Mouse (Mus musculus) thymus, postnatal 0 days (tissue): Measurements from ENCODE around the gene Egfr. TPM values are rescaled to one million over a fixed set of nuclear protein-coding genes. Genes with fewer than 3 reads are reported as not detected.

Source experiments
- DNase-seq: peaks from one replicate; pipeline ENCODE4 v3.0.0-alpha.2; 2015; ENCODE audit warnings: low spot score
- polyA plus RNA-seq: library from polyadenylated mRNA; unstranded; fragments of >200 nt; fragmentation: Nextera tagmentation; extraction: Ambion mirVana; gene quantifications from 2 replicates; pipeline ENCODE4 v1.2.1, GENCODE M21; 2015

Gene Egfr
- polyA plus RNA-seq, 1 experiment from 2014 or later: 4.2 TPM

- no peak for DNase-seq
Observed at GRCm38 (mm10) chr11:16895441-16896356, 143.7 kb downstream of the Egfr start.

GRCm38 (mm10) chr11:16897681-16898080, 145.7 kb downstream of the Egfr start:
- no peak for DNase-seq

GRCm38 (mm10) chr11:16900182-16900581, 148.2 kb downstream of the Egfr start:
- no peak for DNase-seq

GRCm38 (mm10) chr11:16900653-16901416, 148.8 kb downstream of the Egfr start:
- DNase-seq: no peak

GRCm38 (mm10) chr11:16904302-16905011, 152.5 kb downstream of the Egfr start:
- DNase-seq: no peak

- DNase-seq: no peak
Observed at GRCm38 (mm10) chr11:16905012-16905332, 153.0 kb downstream of the Egfr start.

GRCm38 (mm10) chr11:16906530-16906929, 154.5 kb downstream of the Egfr start:
- DNase-seq: no peak

- no peak for DNase-seq
Observed at GRCm38 (mm10) chr11:16907517-16908129, 155.6 kb downstream of the Egfr start.

GRCm38 (mm10) chr11:16914756-16915155, 162.8 kb downstream of the Egfr start:
- no peak for DNase-seq

GRCm38 (mm10) chr11:16915850-16916249, 163.8 kb downstream of the Egfr start:
- no peak for DNase-seq

- no peak for DNase-seq
Observed at GRCm38 (mm10) chr11:16917512-16917911, 165.5 kb downstream of the Egfr start.

- no peak for DNase-seq
Observed at GRCm38 (mm10) chr11:16932159-16932558, 180.2 kb downstream of the Egfr start.

GRCm38 (mm10) chr11:16935577-16936236, 183.7 kb downstream of the Egfr start:
- no peak for DNase-seq

GRCm38 (mm10) chr11:16941103-16941793, 189.2 kb downstream of the Egfr start:
- no peak for DNase-seq

GRCm38 (mm10) chr11:16941973-16942452, 190.0 kb downstream of the Egfr start:
- no peak for DNase-seq

GRCm38 (mm10) chr11:16943016-16943415, 191.0 kb downstream of the Egfr start:
- DNase-seq: no peak

GRCm38 (mm10) chr11:16948756-16949155, 196.8 kb downstream of the Egfr start:
- DNase-seq: peak; percentile 31

GRCm38 (mm10) chr11:16950226-16950975, 198.4 kb downstream of the Egfr start:
- peak; percentile 7 for DNase-seq
